Mouse (Mus musculus) heart, adult 2 months (tissue): ENCODE data around the gene Cd164. TPM values are rescaled to one million over a fixed set of nuclear protein-coding genes. Genes with fewer than 3 reads are reported as not detected.

Source experiments
- DNase-seq, 2 experiments: peaks; one replicate each; pipeline ENCODE4 v3.0.0; 2021
- H3K27ac ChIP-seq: fragments of 200-600 bp; 2 replicates; pipeline ENCODE4 v1.8.1; 2022
- H3K27me3 ChIP-seq: fragments of 200-500 bp; 2 replicates; pipeline ENCODE4 v1.6.1; 2012; ENCODE audit warnings: mild to moderate bottlenecking, low read length, inconsistent platforms, mixed read lengths; ENCODE audit not compliant: control insufficient read depth, insufficient read depth
- H3K36me3 ChIP-seq: fragments of 200-500 bp; 2 replicates; pipeline ENCODE4 v1.6.1; 2012; ENCODE audit warnings: low read length, inconsistent platforms; ENCODE audit not compliant: control insufficient read depth, insufficient read depth
- H3K4me1 ChIP-seq: fragments of 200-500 bp; 2 replicates; pipeline ENCODE4 v1.6.1; 2011; ENCODE audit warnings: low read length; ENCODE audit not compliant: control insufficient read depth, insufficient read depth
- H3K4me3 ChIP-seq: fragments of 200-600 bp; 2 replicates; pipeline ENCODE4 v1.8.1; 2022
- H3K79me2 ChIP-seq: fragments of 200-500 bp; replicated peaks from 2 replicates; pipeline ENCODE4 v1.6.1; 2012; ENCODE audit warnings: mild to moderate bottlenecking, inconsistent platforms, low read length, moderate library complexity, mixed read lengths; ENCODE audit not compliant: control insufficient read depth, insufficient read depth
- H3K9ac ChIP-seq: fragments of 200-500 bp; 2 replicates; pipeline ENCODE4 v1.6.1; 2012; ENCODE audit warnings: low read depth, mild to moderate bottlenecking, control low read depth, inconsistent platforms, low read length, mixed read lengths
- CTCF ChIP-seq: fragments of 200-600 bp; IDR thresholded peaks from 2 replicates; pipeline ENCODE4 v1.8.1; 2022; ENCODE audit warnings: antibody characterized with exemption, mild to moderate bottlenecking, moderate library complexity
- EP300 ChIP-seq: fragments of 200-500 bp; IDR thresholded peaks from 2 replicates; pipeline ENCODE4 v1.6.1; 2011; ENCODE audit warnings: low read depth, low read length, control low read depth; ENCODE audit not compliant: insufficient read depth
- POLR2A ChIP-seq: fragments of 200-500 bp; IDR thresholded peaks from 2 replicates; pipeline ENCODE4 v1.6.1; 2011; ENCODE audit warnings: mild to moderate bottlenecking, low read depth, low read length, control low read depth; ENCODE audit not compliant: insufficient read depth
- WGBS: fragments of 180-500 bp; shearing (Covaris S2); methylation state at CpG from one replicate; pipeline ENCODE4 v1.1.7; 2018; 5-methylcytosine and 5-hydroxymethylcytosine counted together
- intact Hi-C: fragments of 180-260 bp; cut with DNase I; formaldehyde crosslinking; loops from one replicate; pipeline ENCODE4 v1.15.1; 2025
- polyA plus RNA-seq: library from polyadenylated mRNA; depleted of rRNA; stranded (reverse); fragments of >200 nt; gene quantifications from 2 replicates; pipeline ENCODE4 v1.2.3, GENCODE M21; 2012
- total RNA-seq, 2 experiments: library from RNA; stranded (reverse); gene quantifications; 2 replicates each; pipeline ENCODE4 v1.2.3; 2021

The Cd164 gene
- total and polyA plus RNA-seq, 3 experiments: 131 to 151 (median 137) TPM

GRCm38 (mm10) chr10:41520410-41520673, 1.1 kb downstream of the Cd164 start:
- Histone ChIP-seq H3K36me3 (peaks cover 24% of the 10 kb centered on the region), H3K4me1 (peaks cover 7% of the 10 kb centered on the region), H3K27me3 (no peaks in the 10 kb centered on the region), H3K4me3 (peak overlapping the region; percentile 90), H3K27ac (no peak overlapping the region; the same call in 1 of the 2 replicates), H3K9ac (peak overlapping the region; percentile 98), H3K79me2 (peaks cover 5% of the 10 kb centered on the region)
- no peak for TF ChIP-seq CTCF
- no peak for TF ChIP-seq POLR2A
- TF ChIP-seq EP300: no peak
- no peak for DNase-seq
- intact Hi-C loops: loop anchor here (5.0 kb wide), 1 partner anchor 77 kb away; no protein-coding TSS in a partner anchor
- WGBS: 3% methylated on average over 5 of the region's 5 CpGs

DNA sequence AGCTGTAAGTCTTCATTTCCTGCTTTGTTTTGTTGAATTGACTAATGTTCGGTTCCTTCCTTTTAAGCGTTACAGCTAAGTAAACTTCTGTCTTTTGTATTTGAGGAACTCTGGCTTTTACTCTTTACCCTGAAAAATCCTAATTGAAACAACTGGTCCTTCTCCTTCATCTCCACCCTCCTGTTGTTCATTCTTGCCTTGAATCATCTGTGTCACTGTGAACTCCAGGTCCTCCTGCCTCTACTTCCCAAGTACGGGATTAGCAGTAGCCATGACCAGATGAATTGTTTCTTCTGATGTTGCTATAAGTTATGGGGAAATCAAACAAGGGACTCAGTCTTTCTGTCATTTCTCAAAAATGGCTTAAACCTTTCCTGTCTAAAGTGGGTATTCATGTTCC, 4.2 kb downstream of the Cd164 start:
- H3K36me3 ChIP-seq: peaks cover 26% of the 10 kb centered on the region
- WGBS: 68% methylated on average over 3 of the region's 3 CpGs
- no peak overlapping the region for H3K9ac ChIP-seq
- no peaks in the 10 kb centered on the region for H3K27me3 ChIP-seq
- no peak for DNase-seq
- no peak overlapping the region for H3K4me3 ChIP-seq
- TF ChIP-seq POLR2A: no peak
- H3K27ac ChIP-seq: no peak overlapping the region
- peaks cover 5% of the 10 kb centered on the region for H3K79me2 ChIP-seq
- intact Hi-C loops: loop anchor here (5.0 kb wide), 1 partner anchor 74 kb away; no protein-coding TSS in a partner anchor
- peaks cover 7% of the 10 kb centered on the region for H3K4me1 ChIP-seq

DNA sequence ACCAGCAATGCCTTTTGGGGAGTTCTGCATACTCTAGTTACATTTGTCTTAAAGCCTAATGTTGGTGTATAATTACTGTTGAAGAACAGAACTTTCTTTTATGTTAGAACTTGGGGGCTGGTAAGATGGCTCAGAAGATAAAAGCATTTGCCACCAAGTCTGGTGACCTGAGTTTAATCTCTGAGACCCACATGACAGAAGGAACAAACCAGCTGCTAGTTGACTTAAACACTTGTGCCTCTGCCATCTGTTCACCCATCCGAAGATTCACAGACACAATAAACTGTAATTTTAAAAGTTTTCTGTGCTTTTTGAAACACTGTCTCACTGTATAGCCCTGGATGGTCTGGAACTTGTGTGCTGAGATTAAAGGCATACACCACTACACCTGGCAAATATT, 6.5 kb downstream of the Cd164 start:
- Histone ChIP-seq H3K27me3 (no peaks in the 10 kb centered on the region), H3K79me2 (peaks cover 5% of the 10 kb centered on the region), H3K4me1 (peaks cover 7% of the 10 kb centered on the region), H3K36me3 (peaks cover 28% of the 10 kb centered on the region), H3K4me3 (no peak overlapping the region), H3K27ac (no peak overlapping the region), H3K9ac (no peak overlapping the region)
- intact Hi-C loops: no loop called here
- TF ChIP-seq EP300 (no peak), CTCF (no peak), POLR2A (no peak)
- DNase-seq: no peak
- WGBS: 73% methylated on average over 1 of the region's 1 CpGs

DNA sequence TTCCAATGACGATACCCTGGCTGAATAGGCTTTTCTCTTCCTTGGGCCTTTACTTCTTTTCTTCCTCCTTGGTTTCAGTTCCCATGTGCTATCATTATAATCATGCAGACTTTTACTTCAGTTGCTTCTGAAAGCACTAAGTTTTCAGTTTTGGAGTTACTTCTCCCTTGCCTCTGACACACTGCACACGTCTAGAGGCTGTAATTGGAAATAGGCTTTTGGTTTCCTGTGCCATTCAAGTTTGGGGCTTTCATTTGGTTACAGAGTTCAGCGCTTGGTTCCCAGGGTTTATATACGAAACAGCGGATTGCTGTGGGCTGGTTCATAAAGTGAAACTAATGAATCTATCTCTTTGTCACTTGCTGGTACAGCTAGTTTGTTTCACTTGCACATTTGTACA, 10.8 kb downstream of the Cd164 start:
- H3K27me3 ChIP-seq: no peaks in the 10 kb centered on the region
- no peaks in the 10 kb centered on the region for H3K79me2 ChIP-seq
- no peak for DNase-seq
- no peak overlapping the region for H3K4me3 ChIP-seq
- no peaks in the 10 kb centered on the region for H3K4me1 ChIP-seq
- intact Hi-C loops: no loop called here
- H3K9ac ChIP-seq: no peak overlapping the region
- 90% methylated on average over 5 of the region's 5 CpGs for WGBS
- TF ChIP-seq CTCF (no peak), POLR2A (no peak), EP300 (no peak)
- H3K27ac ChIP-seq: no peak overlapping the region
- H3K36me3 ChIP-seq: peaks cover 6% of the 10 kb centered on the region; the same call in 1 of the 2 replicates

GRCm38 (mm10) chr10:41535991-41536390, 16.8 kb downstream of the Cd164 start:
- no peak for DNase-seq
- no peaks in the 10 kb centered on the region for H3K79me2 ChIP-seq
- whole genome bisulfite sequencing: 96% methylated on average over 2 of the region's 2 CpGs
- no peaks in the 10 kb centered on the region for H3K4me1 ChIP-seq
- H3K36me3 ChIP-seq: no peaks in the 10 kb centered on the region
- H3K27ac ChIP-seq: no peak overlapping the region
- no peak overlapping the region for H3K9ac ChIP-seq
- TF ChIP-seq CTCF: no peak
- no peaks in the 10 kb centered on the region for H3K27me3 ChIP-seq
- H3K4me3 ChIP-seq: no peak overlapping the region
- intact Hi-C loops: no loop called here

DNA sequence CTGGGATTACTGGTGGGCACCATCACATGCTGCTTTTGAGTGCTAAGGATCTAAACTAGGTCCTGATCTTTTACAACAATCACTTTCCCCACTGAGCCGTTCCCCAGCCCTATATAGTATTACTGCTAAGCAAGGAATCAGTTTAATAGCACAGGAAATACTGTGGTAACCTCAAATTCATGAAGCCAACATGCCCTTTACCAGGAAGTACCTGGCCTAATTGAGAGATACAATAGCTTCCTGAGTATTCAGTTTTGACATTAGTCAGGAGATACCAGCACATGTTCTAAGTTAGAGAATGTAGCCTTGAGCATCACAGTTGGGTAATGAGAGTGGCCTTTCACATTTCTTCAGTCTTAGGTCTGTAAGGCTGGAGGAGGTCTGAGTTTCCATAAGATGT, 17.5 kb downstream of the Cd164 start:
- H3K4me3 ChIP-seq: no peak overlapping the region
- no peak for TF ChIP-seq CTCF
- no peak for TF ChIP-seq EP300
- TF ChIP-seq POLR2A: no peak
- H3K9ac ChIP-seq: no peak overlapping the region
- no peaks in the 10 kb centered on the region for H3K36me3 ChIP-seq
- H3K4me1 ChIP-seq: no peaks in the 10 kb centered on the region
- intact Hi-C loops: no loop called here
- H3K27ac ChIP-seq: no peak overlapping the region
- WGBS: 85% methylated on average over 1 of the region's 1 CpGs
- H3K79me2 ChIP-seq: no peaks in the 10 kb centered on the region
- DNase-seq: no peak
- H3K27me3 ChIP-seq: no peaks in the 10 kb centered on the region
